Mouse (Mus musculus) regulatory T cell (primary cell): ENCODE data around the gene Pdzd7.
"Not testable (repeated sequence)": the region's sequence is repeated elsewhere in the genome, so short reads cannot be mapped to it uniquely, and the experiment has no call there.

Experiments
- in situ Hi-C: fragments of 300-600 bp; cut with MboI, MseI; formaldehyde crosslinking; loops from one replicate; pipeline ENCODE4 v1.15.1; 2025; ENCODE audit warnings: high pct_unique_total_duplicates

Gene Pdzd7

GRCm38 (mm10) chr19:45058841-45059240 is 13.3 kb upstream of the Pdzd7 start:
- in situ Hi-C loops, result no loop called here

DNA sequence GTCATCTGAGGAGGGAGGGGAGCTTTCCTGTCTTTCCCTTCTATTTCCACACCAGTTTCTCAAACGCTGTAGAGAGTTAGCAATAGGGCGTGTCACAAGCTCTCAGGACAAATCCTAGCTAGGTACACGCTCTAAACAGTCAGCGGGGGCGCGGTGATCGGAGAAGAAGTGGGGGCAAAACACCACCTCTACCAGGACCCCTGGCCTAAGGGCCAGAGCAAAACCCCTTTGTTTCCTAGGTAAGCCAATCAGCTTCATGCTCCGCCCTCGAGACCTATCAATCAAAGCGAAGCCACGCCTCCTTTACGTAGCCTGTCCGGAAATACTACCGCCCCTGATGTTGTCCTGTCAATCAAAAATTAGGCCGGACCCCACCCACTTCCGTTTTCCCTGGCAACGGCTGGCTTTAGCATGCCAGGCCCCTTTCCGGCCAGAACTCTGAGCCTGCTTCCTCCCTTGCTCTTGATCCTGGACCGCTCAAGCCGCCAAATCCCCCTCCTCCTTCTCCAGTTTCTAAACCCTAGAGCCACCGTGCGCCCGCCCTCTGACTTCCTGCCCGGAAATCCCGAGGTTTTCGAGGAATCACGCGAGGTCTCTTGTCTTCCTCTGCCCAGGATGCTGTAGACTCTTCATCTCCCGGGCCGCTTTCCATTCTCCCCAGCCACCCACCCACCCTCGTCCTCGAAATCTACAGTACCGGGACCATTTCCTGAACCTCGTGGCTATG is 12.8 kb upstream of the Pdzd7 start:
- in situ Hi-C loops, result no loop called here

GRCm38 (mm10) chr19:45057724-45058112 is 12.2 kb upstream of the Pdzd7 start:
- in situ Hi-C loops, result no loop called here

DNA sequence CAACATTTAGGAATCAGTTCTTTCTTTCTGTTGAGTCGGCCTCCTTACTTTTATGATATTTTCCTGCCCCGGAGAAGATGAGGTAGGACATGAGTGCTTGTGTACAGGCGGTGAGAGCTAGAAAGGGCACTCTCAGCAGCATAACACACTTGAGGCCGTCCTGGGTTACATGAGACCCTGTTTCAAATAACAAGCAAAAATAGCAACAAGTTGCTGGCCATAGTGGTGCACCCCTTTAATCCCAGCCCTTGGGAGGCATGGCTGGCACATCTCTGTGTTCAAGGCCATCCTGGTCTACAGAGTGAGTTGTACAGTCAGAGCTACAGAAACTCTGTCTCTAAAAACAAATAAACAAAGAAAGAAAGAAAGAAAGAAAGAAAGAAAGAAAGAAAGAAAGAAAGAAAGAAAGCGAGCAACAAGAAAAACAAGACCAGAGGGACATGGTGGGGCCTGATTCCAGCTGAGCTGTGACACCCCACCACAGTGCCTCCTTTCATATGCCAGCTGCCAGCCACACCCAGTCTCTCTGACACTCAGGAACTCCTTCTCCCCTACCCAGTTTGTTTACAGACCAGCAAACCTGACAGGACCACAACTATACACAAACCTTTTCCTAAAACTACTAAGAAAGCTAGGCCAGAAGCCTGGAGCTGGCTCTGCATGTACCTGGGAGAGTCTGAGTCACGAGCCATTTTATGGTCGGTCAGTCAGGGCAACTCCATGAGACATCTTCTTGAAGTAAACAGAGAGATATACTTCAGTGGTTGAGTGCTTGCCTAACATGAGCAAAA is 11.6 kb upstream of the Pdzd7 start:
- in situ Hi-C loops, result no loop called here

- in situ Hi-C loops, result no loop called here
Observed at GRCm38 (mm10) chr19:45056364-45056763, 10.8 kb upstream of the Pdzd7 start.

DNA sequence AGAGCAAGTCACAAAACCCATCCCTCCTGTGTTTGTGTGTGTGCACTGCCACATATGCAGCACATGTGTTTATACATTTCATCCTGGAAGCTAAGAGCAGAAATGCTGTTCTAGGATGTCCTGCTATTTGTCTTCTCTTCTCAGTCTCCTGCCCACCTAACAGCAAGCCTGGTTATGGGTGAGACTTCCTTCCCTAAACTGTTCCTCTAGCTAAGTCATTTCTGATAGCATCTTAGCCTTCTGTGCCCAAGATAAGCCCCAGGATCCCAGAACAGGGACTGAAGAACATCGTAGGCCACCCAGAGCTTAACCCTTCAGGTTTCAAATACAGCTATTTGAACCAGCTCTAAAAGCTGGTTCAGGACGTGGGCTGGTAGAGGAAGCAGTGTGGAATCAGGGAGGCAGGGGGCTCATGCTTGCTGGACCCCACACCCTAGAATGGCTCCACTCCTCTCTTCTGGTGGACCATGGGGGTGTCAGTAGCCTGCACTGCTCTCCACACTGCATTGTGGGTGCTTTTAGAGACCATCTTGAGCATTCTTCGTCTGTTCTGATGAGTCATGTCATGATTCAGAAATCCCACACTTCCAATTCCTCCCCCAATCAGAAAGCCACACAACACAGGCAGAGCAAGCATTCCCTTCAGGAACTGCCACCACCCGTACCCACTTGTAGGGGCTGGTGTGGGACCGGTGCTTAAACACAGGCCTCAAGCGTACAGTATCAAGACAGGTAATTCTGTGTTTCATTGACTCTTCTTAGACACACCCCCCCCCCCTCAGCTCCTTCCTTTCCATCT is 9.6 kb upstream of the Pdzd7 start:
- in situ Hi-C loops, result no loop called here

GRCm38 (mm10) chr19:45053451-45053850 is 7.9 kb upstream of the Pdzd7 start:
- in situ Hi-C loops, result no loop called here

GRCm38 (mm10) chr19:45049523-45049922 is 4.0 kb upstream of the Pdzd7 start:
- in situ Hi-C loops, result no loop called here

- in situ Hi-C loops, result no loop called here
Observed at GRCm38 (mm10) chr19:45048644-45049365, 3.3 kb upstream of the Pdzd7 start.

GRCm38 (mm10) chr19:45047935-45048643 is 2.6 kb upstream of the Pdzd7 start:
- in situ Hi-C loops, result no loop called here

GRCm38 (mm10) chr19:45047417-45047934 is 2.0 kb upstream of the Pdzd7 start, which contains the start of gene Sfxn3:
Gene Sfxn3 (plus strand): TSS chr19:45047503.
- in situ Hi-C loops, result no loop called here

DNA sequence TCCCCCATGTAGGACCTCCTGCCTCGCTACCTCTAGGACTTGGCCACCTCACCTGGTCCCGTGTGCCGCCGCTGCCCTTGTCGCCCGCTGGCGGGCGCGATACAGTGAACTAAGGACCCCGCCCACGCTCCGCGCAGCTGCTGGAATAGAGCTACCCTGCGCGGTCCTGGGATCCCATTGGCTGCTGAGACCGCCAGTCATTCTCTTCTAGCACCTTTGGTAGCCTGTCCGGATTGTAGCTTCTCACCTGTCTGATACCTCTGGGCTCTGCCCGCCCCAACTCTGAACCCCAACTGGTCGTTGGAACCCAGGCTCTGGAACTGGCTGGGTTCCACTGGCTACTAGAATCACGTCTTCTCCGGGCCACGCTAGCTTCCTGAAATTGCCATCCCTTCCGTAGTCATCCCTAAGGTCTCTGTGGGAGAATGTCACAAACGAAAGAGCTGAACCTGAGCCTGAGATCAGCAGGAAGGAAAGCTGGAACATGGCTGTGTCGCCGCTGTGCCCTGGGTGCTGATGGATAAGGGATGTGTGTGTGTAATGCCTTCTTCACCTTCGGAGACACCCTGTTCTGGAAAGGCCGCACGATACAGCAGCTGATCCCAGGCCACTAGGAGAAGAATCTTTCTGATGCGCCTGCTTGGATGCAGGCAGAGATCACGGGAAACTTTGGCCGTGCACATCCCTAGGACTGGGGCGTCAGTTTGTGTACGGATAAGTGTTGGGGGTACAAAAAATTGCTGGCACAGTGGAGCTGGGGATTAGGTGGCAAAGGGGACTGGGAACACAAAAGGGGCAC is 1.2 kb upstream of the Pdzd7 start:
- in situ Hi-C loops, result no loop called here

DNA sequence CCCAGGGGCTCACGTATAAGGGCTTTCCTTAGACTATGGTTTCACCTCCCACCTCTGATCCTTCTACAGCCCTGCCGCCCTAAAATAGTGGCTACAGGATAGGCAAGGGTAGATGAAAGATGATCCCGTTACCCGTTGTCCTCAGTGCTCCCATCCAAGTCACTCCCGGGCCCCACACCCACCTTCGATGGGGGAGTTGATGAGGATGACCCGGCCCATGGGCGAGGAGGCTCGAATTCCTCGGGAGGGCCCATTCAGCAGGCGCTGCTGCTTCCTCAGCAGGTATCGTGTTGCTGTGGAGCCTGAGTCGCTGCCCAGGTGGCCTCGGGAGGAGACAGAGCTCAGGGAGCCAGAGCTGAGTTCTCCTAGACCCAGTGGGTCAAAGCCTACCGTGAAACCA is 281 bp downstream of the Pdzd7 start:
- in situ Hi-C loops, result no loop called here

DNA sequence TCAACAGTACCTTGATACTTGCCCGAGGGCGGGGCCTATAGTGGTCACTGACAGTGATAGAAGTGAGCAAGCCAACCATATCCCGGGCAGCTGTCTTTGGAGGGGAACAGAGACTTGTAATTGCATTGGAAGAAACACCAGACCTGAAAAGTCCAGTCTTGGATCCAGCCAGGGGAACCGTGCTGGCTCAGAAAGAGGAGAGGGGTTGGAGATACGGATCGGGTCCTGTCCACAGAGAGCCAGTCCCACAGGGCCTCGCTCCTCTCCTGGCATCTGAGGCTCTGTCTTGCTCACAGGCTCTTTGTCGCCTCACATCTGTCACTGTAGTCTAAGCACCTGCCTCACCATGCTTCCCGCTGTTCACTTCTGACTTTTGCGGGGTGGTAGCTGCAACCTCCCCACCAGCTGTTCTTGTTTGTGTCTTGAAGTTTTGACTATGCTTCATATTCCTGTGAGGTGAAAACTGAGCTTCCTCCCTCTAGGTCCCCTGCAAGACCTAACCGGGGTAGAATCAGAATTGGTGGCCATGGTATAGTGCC is 1.1 kb downstream of the Pdzd7 start:
- in situ Hi-C loops, result no loop called here

- in situ Hi-C loops, result no loop called here
Observed at GRCm38 (mm10) chr19:45040214-45040613, 5.3 kb downstream of the Pdzd7 start.

DNA sequence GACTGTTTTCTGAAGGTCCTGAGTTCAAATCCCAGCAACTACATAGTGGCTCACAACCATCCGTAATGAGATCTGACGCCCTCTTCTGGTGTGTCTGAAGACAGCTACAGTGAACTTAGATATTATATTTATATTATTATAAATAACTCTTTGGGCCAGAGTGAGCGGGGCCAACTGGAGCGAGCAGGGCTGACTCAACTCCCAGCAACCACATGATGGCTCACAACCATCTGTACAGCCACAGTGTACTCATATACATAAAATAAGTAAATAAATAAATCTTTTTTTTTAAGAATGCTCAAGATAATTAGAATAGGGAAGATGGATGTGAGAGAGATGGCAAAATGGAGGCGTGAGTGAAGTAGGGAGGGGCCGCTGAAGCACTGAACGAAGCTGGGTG is 7.3 kb downstream of the Pdzd7 start:
- in situ Hi-C loops, result not testable (repeated sequence)

DNA sequence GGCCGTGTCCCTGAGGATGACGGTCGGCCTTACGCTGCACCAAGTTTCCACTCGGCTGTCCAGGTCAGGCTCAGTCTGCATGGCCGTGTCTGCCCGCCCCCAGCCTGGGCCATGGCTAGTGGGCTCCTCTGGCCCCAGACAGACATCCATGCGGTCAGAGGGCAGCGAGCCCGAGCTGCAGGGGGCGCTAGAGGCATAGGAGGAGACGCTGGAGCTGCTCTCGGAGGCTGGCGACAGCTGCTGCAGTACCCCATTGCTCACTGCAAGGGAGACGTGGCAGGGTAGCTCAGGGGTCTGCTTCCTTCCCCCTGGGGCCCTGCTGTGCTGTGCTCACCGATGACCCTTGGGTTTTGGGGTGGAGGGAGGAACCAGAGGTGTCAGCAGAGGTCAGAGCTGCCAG is 8.7 kb downstream of the Pdzd7 start:
- in situ Hi-C loops, result no loop called here

DNA sequence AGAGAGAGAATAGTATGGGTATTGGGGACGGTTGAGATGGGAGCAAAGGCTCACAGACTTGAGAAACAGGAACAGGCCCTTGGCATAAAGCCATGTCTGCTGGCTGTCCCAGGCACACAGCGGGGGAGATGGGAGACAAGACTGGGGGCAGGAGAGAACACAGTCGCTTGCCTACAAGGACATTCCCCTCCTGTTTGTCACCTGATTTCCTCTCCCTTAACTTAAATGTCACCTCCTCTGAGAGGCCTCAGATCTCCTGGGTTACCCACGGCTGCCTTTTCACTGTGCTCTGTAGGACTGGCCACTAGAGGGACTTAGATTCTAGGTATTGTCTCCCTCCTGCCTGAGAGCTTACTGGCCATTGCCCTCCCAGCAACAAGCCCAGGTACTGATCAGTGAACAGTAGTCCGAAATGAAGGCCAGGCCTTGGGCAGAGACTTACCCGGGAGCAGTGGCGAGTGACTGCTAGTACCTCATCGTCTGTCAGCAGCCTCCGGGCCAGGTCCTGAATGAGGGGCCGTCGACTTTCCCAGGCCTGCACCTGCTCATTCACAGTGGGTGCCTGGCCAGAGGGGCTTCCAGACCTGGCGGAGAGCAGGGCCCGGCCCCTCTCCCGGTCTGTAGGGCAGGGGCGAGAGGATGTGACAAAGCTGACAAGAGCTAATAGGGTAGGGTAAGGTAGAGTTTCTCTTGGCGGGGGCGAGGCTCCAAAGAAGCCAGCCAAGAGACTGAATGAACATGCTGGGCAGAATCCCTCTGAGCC is 12.8 kb downstream of the Pdzd7 start:
- in situ Hi-C loops, result no loop called here

GRCm38 (mm10) chr19:45031780-45032179 is 13.7 kb downstream of the Pdzd7 start:
- in situ Hi-C loops, result no loop called here
